Mouse (Mus musculus) intestine, embryonic 15.5 days (tissue): Measurements from ENCODE around the gene Txnrd1. TPM values are rescaled to one million over a fixed set of nuclear protein-coding genes. Genes with fewer than 3 reads are reported as not detected.
A peak's percentile ranks its signal among the peaks of the same experiment; 100 is the strongest.

Experiments
- ATAC-seq: fragments of 200-750 bp; cut with Nextera tagmentation; 2 replicates; pipeline ENCODE4 v1.8.0; 2017; ENCODE audit warnings: moderate TSS enrichment, moderate library complexity
- H3K27ac ChIP-seq: fragments of 300-500 bp; sonication (generic); 2 replicates; pipeline ENCODE4 v1.5.1; 2015; ENCODE audit warnings: mild to moderate bottlenecking, inconsistent platforms
- H3K27me3 ChIP-seq: fragments of 300-500 bp; sonication (generic); replicated peaks from 2 replicates; pipeline ENCODE4 v1.6.1; 2015; ENCODE audit warnings: inconsistent platforms
- H3K36me3 ChIP-seq: fragments of 300-500 bp; sonication (generic); 2 replicates; pipeline ENCODE4 v1.6.1; 2015; ENCODE audit warnings: inconsistent platforms
- H3K4me1 ChIP-seq: fragments of 300-500 bp; sonication (generic); replicated peaks from 2 replicates; pipeline ENCODE4 v1.6.1; 2015; ENCODE audit warnings: inconsistent platforms
- H3K4me2 ChIP-seq: fragments of 300-500 bp; sonication (generic); replicated peaks from 2 replicates; pipeline ENCODE4 v1.6.1; 2015; ENCODE audit warnings: mild to moderate bottlenecking, inconsistent platforms
- H3K4me3 ChIP-seq: fragments of 300-500 bp; sonication (generic); replicated peaks from 2 replicates; pipeline ENCODE4 v1.5.1; 2015; ENCODE audit warnings: inconsistent platforms
- H3K9ac ChIP-seq: fragments of 300-500 bp; sonication (generic); 2 replicates; pipeline ENCODE4 v1.6.1; 2015; ENCODE audit warnings: inconsistent platforms
- H3K9me3 ChIP-seq: fragments of 300-500 bp; sonication (generic); 2 replicates; pipeline ENCODE4 v1.6.1; 2016; ENCODE audit warnings: inconsistent platforms
- WGBS: fragments of 180-500 bp; shearing (Covaris S2); methylation state at CpG from one replicate; pipeline ENCODE4 v1.1.7; 2015; 5-methylcytosine and 5-hydroxymethylcytosine counted together
- polyA plus RNA-seq: library from polyadenylated mRNA; unstranded; fragments of >200 nt; fragmentation: Nextera tagmentation; extraction: Ambion mirVana; gene quantifications from 2 replicates; pipeline ENCODE4 v1.2.1, GENCODE M21; 2015

Txnrd1 gene
- polyA plus RNA-seq, 1 experiment from 2014 or later: 106 TPM

DNA sequence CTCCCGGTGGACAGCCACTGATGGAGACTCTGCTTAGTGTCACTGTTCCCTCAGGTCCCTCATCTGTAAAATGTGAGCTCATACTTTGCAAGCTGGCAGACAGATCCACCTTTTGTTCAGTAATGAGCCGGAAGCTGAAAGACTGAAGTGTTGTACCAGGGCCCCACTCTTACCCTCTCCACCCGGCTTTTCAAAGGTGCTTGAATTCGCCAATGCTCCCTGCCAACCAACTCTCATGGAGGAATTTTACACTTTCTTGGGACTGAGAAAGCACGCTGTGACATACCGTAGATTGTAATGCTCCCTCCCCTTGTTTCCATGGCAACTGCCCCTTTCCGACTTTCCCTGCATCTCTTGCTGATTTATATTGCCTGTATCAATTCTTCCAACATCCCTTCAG, 66.8 kb downstream of the Txnrd1 start:
- 53% methylated on average over 7 of the region's 7 CpGs for WGBS
- Histone ChIP-seq H3K4me1 (no peaks in the 10 kb centered on the region), H3K36me3 (peaks cover 15% of the 10 kb centered on the region), H3K9ac (no peak overlapping the region), H3K4me3 (no peak overlapping the region), H3K27ac (no peak overlapping the region), H3K27me3 (no peaks in the 10 kb centered on the region), H3K4me2 (0 out of 2 replicates have a peak overlapping the region, but pooled peaks have one; percentile 0), H3K9me3 (no peaks in the 10 kb centered on the region)
- no peak for ATAC-seq

GRCm38 (mm10) chr10:82901436-82901835, 67.7 kb downstream of the Txnrd1 start:
- Histone ChIP-seq H3K27me3 (no peaks in the 10 kb centered on the region), H3K4me2 (no peak overlapping the region), H3K27ac (no peak overlapping the region), H3K36me3 (peaks cover 12% of the 10 kb centered on the region), H3K9me3 (no peaks in the 10 kb centered on the region), H3K9ac (no peak overlapping the region), H3K4me1 (no peaks in the 10 kb centered on the region), H3K4me3 (no peak overlapping the region)
- ATAC-seq: peak; percentile 78
- WGBS: 7% methylated on average over 7 of the region's 7 CpGs

GRCm38 (mm10) chr10:82908526-82908925, 74.8 kb downstream of the Txnrd1 start:
- no peak for ATAC-seq
- Histone ChIP-seq H3K4me2 (no peak overlapping the region), H3K27me3 (no peaks in the 10 kb centered on the region), H3K4me1 (peaks cover 3% of the 10 kb centered on the region; the same call in 1 of the 2 replicates), H3K36me3 (no peaks in the 10 kb centered on the region), H3K9me3 (no peaks in the 10 kb centered on the region), H3K9ac (no peak overlapping the region), H3K27ac (no peak overlapping the region), H3K4me3 (no peak overlapping the region)
- 79% methylated on average over 7 of the region's 7 CpGs for WGBS

GRCm38 (mm10) chr10:82909382-82909781, 75.6 kb downstream of the Txnrd1 start:
- H3K9ac ChIP-seq: no peak overlapping the region
- peak; percentile 46; the same call in 1 of the 2 replicates for ATAC-seq

DNA sequence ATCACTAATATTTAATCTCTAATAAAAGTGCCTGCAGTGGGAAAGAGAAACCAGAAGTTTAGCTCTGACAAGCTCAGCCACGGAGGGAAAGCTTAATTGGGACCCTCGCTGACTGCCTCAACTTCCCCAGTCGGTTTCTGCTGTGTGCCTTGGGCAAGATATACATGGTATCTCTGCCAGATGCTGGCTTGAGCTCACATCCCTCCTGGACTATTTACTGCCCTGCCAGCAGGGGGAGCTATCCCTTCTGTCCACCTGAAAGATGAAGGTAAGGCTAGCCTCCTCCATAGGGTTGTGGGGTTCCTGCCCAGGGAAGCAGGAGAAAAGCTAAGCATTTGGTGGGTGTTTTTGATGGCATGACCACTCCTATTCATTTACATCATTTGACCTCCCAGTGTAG, 76.4 kb downstream of the Txnrd1 start:
- H3K4me2 ChIP-seq: no peak overlapping the region
- no peaks in the 10 kb centered on the region for H3K9me3 ChIP-seq
- H3K4me1 ChIP-seq: peaks cover 3% of the 10 kb centered on the region; the same call in 1 of the 2 replicates
- ATAC-seq: no peak
- H3K36me3 ChIP-seq: no peaks in the 10 kb centered on the region
- no peaks in the 10 kb centered on the region for H3K27me3 ChIP-seq
- no peak overlapping the region for H3K27ac ChIP-seq
- no peak overlapping the region for H3K9ac ChIP-seq
- no peak overlapping the region for H3K4me3 ChIP-seq
- WGBS: 68% methylated on average over 3 of the region's 3 CpGs

More at GRCm38 (mm10) chr10:82909382-82909781, 75.6 kb downstream of the Txnrd1 start:
- H3K4me2 ChIP-seq: peak overlapping the region; percentile 36; the same call in 1 of the 2 replicates
- no peak overlapping the region for H3K27ac ChIP-seq
- 19% methylated on average over 9 of the region's 9 CpGs for WGBS
- H3K4me3 ChIP-seq: no peak overlapping the region
- H3K4me1 ChIP-seq: peaks cover 3% of the 10 kb centered on the region; the same call in 1 of the 2 replicates
- H3K27me3 ChIP-seq: no peaks in the 10 kb centered on the region
- no peaks in the 10 kb centered on the region for H3K36me3 ChIP-seq
- H3K9me3 ChIP-seq: no peaks in the 10 kb centered on the region

GRCm38 (mm10) chr10:82913238-82913637, 79.5 kb downstream of the Txnrd1 start:
- Histone ChIP-seq H3K4me1 (peaks cover 3% of the 10 kb centered on the region; the same call in 1 of the 2 replicates), H3K9ac (no peak overlapping the region), H3K4me2 (no peak overlapping the region), H3K4me3 (no peak overlapping the region), H3K27me3 (no peaks in the 10 kb centered on the region), H3K36me3 (no peaks in the 10 kb centered on the region), H3K27ac (no peak overlapping the region), H3K9me3 (no peaks in the 10 kb centered on the region)
- no peak for ATAC-seq
- 70% methylated on average over 4 of the region's 4 CpGs for WGBS

GRCm38 (mm10) chr10:82913772-82914171, 80.0 kb downstream of the Txnrd1 start:
- Histone ChIP-seq H3K4me3 (no peak overlapping the region), H3K27me3 (no peaks in the 10 kb centered on the region), H3K4me2 (no peak overlapping the region), H3K4me1 (peaks cover 3% of the 10 kb centered on the region; the same call in 1 of the 2 replicates), H3K36me3 (no peaks in the 10 kb centered on the region), H3K9ac (no peak overlapping the region), H3K9me3 (no peaks in the 10 kb centered on the region), H3K27ac (no peak overlapping the region)
- ATAC-seq: no peak
- WGBS: 86% methylated on average over 6 of the region's 6 CpGs

DNA sequence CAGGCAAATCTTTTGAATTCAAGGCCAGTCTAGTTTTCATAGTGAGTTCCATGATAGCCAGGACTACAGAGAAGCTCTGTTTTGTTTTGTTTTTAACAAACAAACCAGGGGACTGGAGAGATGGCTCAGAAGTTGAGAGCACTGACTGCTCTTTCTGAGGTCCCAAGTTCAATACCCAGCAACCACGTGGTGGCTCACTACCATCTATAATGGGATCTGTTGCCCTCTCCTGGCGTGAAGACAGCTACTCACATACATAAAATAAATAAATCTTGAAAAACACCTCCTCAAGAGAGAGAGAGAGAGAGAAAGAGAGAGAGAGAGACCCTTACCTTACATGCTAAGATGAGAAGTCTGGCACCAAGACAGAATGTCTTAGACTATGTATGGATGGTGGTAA, 84.9 kb downstream of the Txnrd1 start:
- Histone ChIP-seq H3K4me1 (no peaks in the 10 kb centered on the region), H3K36me3 (no peaks in the 10 kb centered on the region), H3K9me3 (no peaks in the 10 kb centered on the region), H3K4me2 (no peak overlapping the region), H3K9ac (no peak overlapping the region), H3K27ac (no peak overlapping the region), H3K4me3 (no peak overlapping the region), H3K27me3 (no peaks in the 10 kb centered on the region)
- ATAC-seq: no peak
- WGBS: 66% methylated on average over 2 of the region's 2 CpGs

- no peaks in the 10 kb centered on the region for H3K27me3 ChIP-seq
- no peak overlapping the region for H3K27ac ChIP-seq
- H3K4me3 ChIP-seq: no peak overlapping the region
- no peak for ATAC-seq
- no peak overlapping the region for H3K4me2 ChIP-seq
- 90% methylated on average over 4 of the region's 4 CpGs for WGBS
- H3K36me3 ChIP-seq: no peaks in the 10 kb centered on the region
- H3K4me1 ChIP-seq: no peaks in the 10 kb centered on the region
- H3K9me3 ChIP-seq: no peaks in the 10 kb centered on the region
- no peak overlapping the region for H3K9ac ChIP-seq
Measured at GRCm38 (mm10) chr10:82919404-82919980, 85.7 kb downstream of the Txnrd1 start.

- no peak for ATAC-seq
- Histone ChIP-seq H3K9me3 (no peaks in the 10 kb centered on the region), H3K27ac (no peak overlapping the region), H3K4me1 (no peaks in the 10 kb centered on the region), H3K36me3 (no peaks in the 10 kb centered on the region), H3K27me3 (no peaks in the 10 kb centered on the region), H3K4me2 (no peak overlapping the region), H3K4me3 (no peak overlapping the region), H3K9ac (no peak overlapping the region)
- 62% methylated on average over 3 of the region's 3 CpGs for WGBS
Measured at GRCm38 (mm10) chr10:82923547-82923946, 89.8 kb downstream of the Txnrd1 start.

GRCm38 (mm10) chr10:82924750-82925149, 91.0 kb downstream of the Txnrd1 start:
- 94% methylated on average over 2 of the region's 2 CpGs for WGBS
- no peak overlapping the region for H3K27ac ChIP-seq
- H3K27me3 ChIP-seq: no peaks in the 10 kb centered on the region
- H3K9me3 ChIP-seq: no peaks in the 10 kb centered on the region
- no peaks in the 10 kb centered on the region for H3K36me3 ChIP-seq
- H3K4me3 ChIP-seq: no peak overlapping the region
- no peaks in the 10 kb centered on the region for H3K4me1 ChIP-seq
- ATAC-seq: no peak
- H3K4me2 ChIP-seq: no peak overlapping the region
- no peak overlapping the region for H3K9ac ChIP-seq

- Histone ChIP-seq H3K36me3 (no peaks in the 10 kb centered on the region), H3K4me3 (no peak overlapping the region), H3K9me3 (no peaks in the 10 kb centered on the region), H3K27ac (no peak overlapping the region), H3K9ac (no peak overlapping the region), H3K27me3 (no peaks in the 10 kb centered on the region), H3K4me1 (no peaks in the 10 kb centered on the region), H3K4me2 (no peak overlapping the region)
- no peak for ATAC-seq
- WGBS: 61% methylated on average over 2 of the region's 2 CpGs
Measured at GRCm38 (mm10) chr10:82925624-82926023, 91.9 kb downstream of the Txnrd1 start.

DNA sequence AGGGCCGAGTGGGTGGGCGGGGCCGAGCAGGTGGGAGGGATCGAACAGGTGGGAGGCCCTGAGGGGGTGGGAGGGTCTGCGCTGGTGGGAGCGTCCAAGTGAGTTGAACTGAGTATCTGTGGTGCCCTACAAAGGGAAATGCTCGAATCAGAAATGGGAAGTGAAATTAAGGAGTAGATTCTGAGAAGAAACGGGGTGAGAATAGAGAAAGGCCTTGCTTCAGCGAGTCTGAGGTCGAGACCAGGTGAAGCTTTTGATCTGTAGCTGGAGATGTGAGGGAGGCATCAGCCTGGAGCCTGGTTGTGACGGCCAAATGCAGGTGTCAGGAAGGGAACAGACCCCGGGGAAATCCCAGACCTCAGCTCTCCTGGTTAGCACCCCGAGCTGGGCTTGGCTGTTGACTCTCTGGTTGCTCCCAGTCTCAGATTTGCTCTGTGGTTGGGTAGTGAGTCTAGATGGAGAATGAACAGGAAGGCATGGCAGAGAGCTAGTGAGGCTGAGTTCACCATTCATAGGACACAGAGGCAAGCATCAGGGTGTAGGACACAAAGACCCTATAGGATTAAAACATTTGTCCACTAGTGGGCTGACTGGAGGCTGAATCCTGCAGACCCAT, 101.4 kb downstream of the Txnrd1 start:
- Histone ChIP-seq H3K36me3 (no peaks in the 10 kb centered on the region), H3K4me1 (no peaks in the 10 kb centered on the region), H3K27ac (no peak overlapping the region), H3K4me3 (no peak overlapping the region), H3K4me2 (no peak overlapping the region), H3K9ac (no peak overlapping the region), H3K9me3 (no peaks in the 10 kb centered on the region), H3K27me3 (no peaks in the 10 kb centered on the region)
- WGBS: 79% methylated on average over 13 of the region's 13 CpGs
- 0 out of 2 replicates have a peak, but pooled peaks have one; percentile 6 for ATAC-seq
